Mouse (Mus musculus) left cerebral cortex, adult 11 months (tissue): ENCODE data around the gene Cilp.

ENCODE experiments used
- DNase-seq: peaks from one replicate; pipeline ENCODE4 v3.0.0; 2022; ENCODE audit warnings: low spot score

The Cilp gene

GRCm38 (mm10) chr9:65294716-65295378 lies 29.9 kb downstream of the Cilp start:
- no peak for DNase-seq

GRCm38 (mm10) chr9:65297056-65297455 lies 32.1 kb downstream of the Cilp start:
- DNase-seq: no peak

GRCm38 (mm10) chr9:65298761-65299160 lies 33.8 kb downstream of the Cilp start:
- no peak for DNase-seq

- DNase-seq: no peak
Measured at GRCm38 (mm10) chr9:65299650-65300049, 34.7 kb downstream of the Cilp start.

- DNase-seq: no peak
Measured at GRCm38 (mm10) chr9:65302327-65302983, 37.5 kb downstream of the Cilp start.

GRCm38 (mm10) chr9:65303586-65303985 lies 38.6 kb downstream of the Cilp start:
- DNase-seq: no peak

- DNase-seq: no peak
Measured at GRCm38 (mm10) chr9:65304300-65304699, 39.3 kb downstream of the Cilp start.

- no peak for DNase-seq
Measured at GRCm38 (mm10) chr9:65306672-65307071, 41.7 kb downstream of the Cilp start.

- no peak for DNase-seq
Measured at GRCm38 (mm10) chr9:65308011-65308410, 43.0 kb downstream of the Cilp start.

GRCm38 (mm10) chr9:65312669-65313357 lies 47.8 kb downstream of the Cilp start:
- no peak for DNase-seq

- DNase-seq: no peak
Measured at GRCm38 (mm10) chr9:65313846-65314245, 48.9 kb downstream of the Cilp start.

- DNase-seq: no peak
Measured at GRCm38 (mm10) chr9:65322255-65322900, 57.4 kb downstream of the Cilp start.

- no peak for DNase-seq
Measured at GRCm38 (mm10) chr9:65325971-65326370, 61.0 kb downstream of the Cilp start.

GRCm38 (mm10) chr9:65327371-65327770 lies 62.4 kb downstream of the Cilp start:
- no peak for DNase-seq
